In genomic region chr7:80115224-80115590, GRCm38 (mm10) we compare ENCODE assay signal across 8 mouse cellular contexts. TPM values are rescaled to one million over a fixed set of nuclear protein-coding genes. Genes with fewer than 3 reads are reported as not detected.
A peak's percentile ranks its signal among the peaks of the same experiment; 100 is the strongest.
DNase-seq lines count a peak whose midpoint lies in the region; ATAC-seq and TF ChIP-seq lines count a peak whose summit lies in the region.

Gene Idh2, minus strand, starts transcription at chr7:80115392.

- H3K9ac ChIP-seq in ES-E14 (ENCODE audit: insufficient read depth, low read depth, low read length, poor library complexity, severe bottlenecking): peak within 1 kb of the TSS; percentile 78
- H3K9ac ChIP-seq in forebrain, embryonic 16.5 days (replicated peaks; ENCODE audit: low read depth, low read length): peak within 1 kb of the TSS; percentile 81
- H3K9ac ChIP-seq in lung, embryonic 14.5 days: peak within 1 kb of the TSS; percentile 98

- H3K4me1 ChIP-seq in ES-E14 (ENCODE audit: control insufficient read depth in 2 of 2, insufficient read depth in 2 of 2, low read length in 2 of 2, poor library complexity in 1 of 2): peaks cover 13 to 17% of the 10 kb centered on the region in 2 experiments
- H3K4me1 ChIP-seq in forebrain, embryonic 16.5 days (replicated peaks; ENCODE audit: control insufficient read depth, insufficient read depth, low read length): peaks cover 39% of the 10 kb centered on the region
- H3K4me1 ChIP-seq in lung, embryonic 14.5 days (ENCODE audit: insufficient read depth): peaks cover 15% of the 10 kb centered on the region
- peaks cover 24% of the 10 kb centered on the region for H3K4me1 ChIP-seq in olfactory bulb, adult 2 months (ENCODE audit: control insufficient read depth, insufficient read depth, low read length)
- peaks cover 14% of the 10 kb centered on the region for H3K4me1 ChIP-seq in thymus, adult 2 months (replicated peaks; ENCODE audit: control insufficient read depth, insufficient read depth, low read length)

- peak within 1 kb of the TSS; percentile 52 for H3K4me2 ChIP-seq in forebrain, embryonic 16.5 days (ENCODE audit: low read length)
- H3K4me2 ChIP-seq in lung, embryonic 14.5 days: peak within 1 kb of the TSS; percentile 69

- 0 out of 2 replicates have a peak, but pooled peaks have one; percentile 4 for TF ChIP-seq CTCF in layer of hippocampus, adult 2 months (conservative IDR thresholded peaks at IDR 0.05)
- TF ChIP-seq CTCF in lung, embryonic 14.5 days (IDR thresholded peaks at IDR 0.05; ENCODE audit: low read depth): no peak
- TF ChIP-seq CTCF in olfactory bulb, adult 2 months (IDR thresholded peaks at IDR 0.05; ENCODE audit: insufficient read depth, low read depth, low read length): no peak
- 0 out of 2 replicates have a peak, but pooled peaks have one; percentile 4 for TF ChIP-seq CTCF in thymus, adult 2 months (IDR thresholded peaks at IDR 0.05; ENCODE audit: borderline replicate concordance, control insufficient read depth, extremely low read depth, insufficient read depth, low read length, poor library complexity)

- TF ChIP-seq POLR2A in olfactory bulb, adult 2 months (IDR thresholded peaks at IDR 0.05; ENCODE audit: insufficient read depth, low read depth, low read length): peak; percentile 87
- peak; percentile 84; the same call in 1 of the 2 replicates for TF ChIP-seq POLR2A in thymus, adult 2 months (IDR thresholded peaks at IDR 0.05; ENCODE audit: control insufficient read depth, extremely low read depth, insufficient read depth, low read length, poor library complexity)

- DNase-seq in ES-E14 (ENCODE audit: low read depth, low spot score): no peak
- DNase-seq in cerebellum, adult 11-12 months: peak; percentile 95
- DNase-seq in heart, postnatal 36 days: peak; percentile 93 to 95
- DNase-seq in layer of hippocampus, adult 2 months (ENCODE audit: low spot score in 2 of 2): peak; percentile 86 to 88
- peak; percentile 96 for DNase-seq in lung, embryonic 14.5 days
- DNase-seq in thymus, adult 2 months: peak; percentile 92

- under 1% methylated on average over 26 of the region's 29 CpGs for WGBS in forebrain, embryonic 16.5 days
- WGBS in lung, embryonic 14.5 days: under 1% methylated on average over 29 of the region's 29 CpGs
- under 1% methylated on average over 29 of the region's 29 CpGs for WGBS in olfactory bulb, adult 2 months
- WGBS in thymus, adult 2 months: under 1% methylated on average over 29 of the region's 29 CpGs

- H3K27me3 ChIP-seq in forebrain, embryonic 16.5 days (replicated peaks; ENCODE audit: control insufficient read depth, insufficient read depth, low read length): no peaks in the 10 kb centered on the region
- H3K27me3 ChIP-seq in lung, embryonic 14.5 days (ENCODE audit: insufficient read depth, low read length): no peaks in the 10 kb centered on the region
- no peaks in the 10 kb centered on the region for H3K27me3 ChIP-seq in thymus, adult 2 months (ENCODE audit: control insufficient read depth, insufficient read depth, low read length)

- peak within 1 kb of the TSS; percentile 86 to 99 for H3K4me3 ChIP-seq in ES-E14 (ENCODE audit: insufficient read depth in 1 of 2, low read depth in 1 of 2, low read length in 2 of 2, poor library complexity in 1 of 2, severe bottlenecking in 1 of 2)
- H3K4me3 ChIP-seq in forebrain, embryonic 16.5 days (replicated peaks; ENCODE audit: low read length): peak within 1 kb of the TSS; percentile 60
- H3K4me3 ChIP-seq in layer of hippocampus, adult 2 months: peak within 1 kb of the TSS; percentile 82
- H3K4me3 ChIP-seq in lung, embryonic 14.5 days (ENCODE audit: low read depth, low read length): peak within 1 kb of the TSS; percentile 96
- peak within 1 kb of the TSS; percentile 86 for H3K4me3 ChIP-seq in olfactory bulb, adult 2 months (ENCODE audit: insufficient read depth, low read depth, low read length)
- peak within 1 kb of the TSS; percentile 89 for H3K4me3 ChIP-seq in thymus, adult 2 months (ENCODE audit: control insufficient read depth, insufficient read depth, low read length)

- no peaks in the 10 kb centered on the region for H3K9me3 ChIP-seq in ES-E14 (ENCODE audit: control insufficient read depth, insufficient read depth, low read depth, low read length)
- no peaks in the 10 kb centered on the region for H3K9me3 ChIP-seq in forebrain, embryonic 16.5 days (ENCODE audit: control insufficient read depth, low read length)
- H3K9me3 ChIP-seq in lung, embryonic 14.5 days (ENCODE audit: low read depth, low read length): no peaks in the 10 kb centered on the region

- ATAC-seq in forebrain, embryonic 16.5 days: peak; percentile 96
- ATAC-seq in lung, embryonic 14.5 days (ENCODE audit: insufficient read depth): peak; percentile 98

- H3K36me3 ChIP-seq in ES-E14 (ENCODE audit: control insufficient read depth, insufficient read depth, low read length, poor library complexity, severe bottlenecking): no peaks in the 10 kb centered on the region
- H3K36me3 ChIP-seq in forebrain, embryonic 16.5 days (ENCODE audit: control insufficient read depth, insufficient read depth): no peaks in the 10 kb centered on the region
- H3K36me3 ChIP-seq in lung, embryonic 14.5 days (ENCODE audit: insufficient read depth): no peaks in the 10 kb centered on the region
- no peaks in the 10 kb centered on the region for H3K36me3 ChIP-seq in thymus, adult 2 months (ENCODE audit: control insufficient read depth, insufficient read depth, low read length)

- intact Hi-C loops in heart, postnatal 36 days (cut with DNase I): loop anchor here (10.0 kb wide), 1 partner anchor 180 kb away; the partner anchor contains the start of gene Arpin

- no peak within 1 kb of the TSS for H3K27ac ChIP-seq in ES-E14 (ENCODE audit: insufficient read depth, low read depth, low read length, poor library complexity, severe bottlenecking)
- peak within 1 kb of the TSS; percentile 98 for H3K27ac ChIP-seq in forebrain, embryonic 16.5 days (ENCODE audit: low read length)
- H3K27ac ChIP-seq in layer of hippocampus, adult 2 months: peak within 1 kb of the TSS; percentile 97
- peak within 1 kb of the TSS; percentile 97 for H3K27ac ChIP-seq in lung, embryonic 14.5 days (ENCODE audit: low read depth)
- peak within 1 kb of the TSS; percentile 83 for H3K27ac ChIP-seq in olfactory bulb, adult 2 months (ENCODE audit: insufficient read depth, low read depth, low read length)
- H3K27ac ChIP-seq in thymus, adult 2 months (ENCODE audit: control insufficient read depth, insufficient read depth, low read length): peak within 1 kb of the TSS; percentile 6; the same call in 1 of the 2 replicates

- in situ Hi-C loops in ES-E14 (cut with MboI; ENCODE audit: low sequenced_read_pairs in 2 of 2, unreplicated experiment in 2 of 2): no loop called here

TF ChIP-seq in ES-E14, 5 proteins besides CTCF, POLR2A, EP300 and RAD21:
- TF ChIP-seq MAFK (IDR thresholded peaks at IDR 0.05; ENCODE audit: insufficient read depth, low read depth, low read length) (no peak), ZNF384 (IDR thresholded peaks at IDR 0.05; ENCODE audit: low read depth, low read length) (no peak)

RNA-seq across cellular contexts. Expression of gene Idh2, which starts in this region (rescaled TPM):
- total RNA-seq in ES-E14 (2012; rRNA removed): 108 and 146 TPM in 2 replicates
- 286 and 298 TPM in 2 replicates for polyA plus RNA-seq in forebrain, embryonic 16.5 days (2015; fragmentation: Nextera tagmentation; extraction: Ambion mirVana)
- 1,000 to 10,000 TPM; 1,714 to 2,029 TPM for total RNA-seq in heart, postnatal 36 days (2021)
- 10 to 100 TPM; 63.8 to 69.8 TPM for total RNA-seq in layer of hippocampus, adult 2 months (2021)
- polyA plus RNA-seq in lung, embryonic 14.5 days (2014; fragmentation: Nextera tagmentation; extraction: Ambion mirVana): 629 and 635 TPM in 2 replicates
- polyA plus RNA-seq in olfactory bulb, adult 2 months (2012; ENCODE audit: insufficient read depth, insufficient read length, low replicate concordance, missing spikeins): not detected in 2 replicates
- 168 and 225 TPM in 2 replicates for polyA plus RNA-seq in thymus, adult 2 months (2012; rRNA removed)

Comparison
In these comparisons a context has a peak if more than half of its experiments do, and no peak if none do; other contexts are left out.
1. RNA of gene Idh2 (total RNA-seq): 1,714 to 2,029 TPM in heart, postnatal 36 days; 108 to 146 TPM in ES-E14 and 63.8 to 69.8 TPM in layer of hippocampus, adult 2 months; every median in the first group is over 10 times any median in the second.
2. CTCF ChIP-seq: peak in layer of hippocampus, adult 2 months (single experiment) and thymus, adult 2 months (single experiment); none in lung, embryonic 14.5 days (single experiment) and olfactory bulb, adult 2 months (single experiment).
3. Peak in every context shown above with its lines, with median percentiles within 50 percentile points of each other: H3K4me3 ChIP-seq and H3K9ac ChIP-seq.